Mouse (Mus musculus) adrenal gland, postnatal 14 days (tissue): Measurements from ENCODE around the gene Sapcd1. TPM values are rescaled to one million over a fixed set of nuclear protein-coding genes. Genes with fewer than 3 reads are reported as not detected.
"Not testable (repeated sequence)": the region's sequence is repeated elsewhere in the genome, so short reads cannot be mapped to it uniquely, and the experiment has no call there.

Experiments used
- DNase-seq: peaks from one replicate; pipeline ENCODE4 v3.0.0; 2021; ENCODE audit warnings: mixed read lengths
- total RNA-seq: library from RNA; stranded (reverse); gene quantifications from 2 replicates; pipeline ENCODE4 v1.2.3, GENCODE M21; 2021

Gene Sapcd1
- total RNA-seq, 1 experiment from 2014 or later, result 1.3 TPM

DNA sequence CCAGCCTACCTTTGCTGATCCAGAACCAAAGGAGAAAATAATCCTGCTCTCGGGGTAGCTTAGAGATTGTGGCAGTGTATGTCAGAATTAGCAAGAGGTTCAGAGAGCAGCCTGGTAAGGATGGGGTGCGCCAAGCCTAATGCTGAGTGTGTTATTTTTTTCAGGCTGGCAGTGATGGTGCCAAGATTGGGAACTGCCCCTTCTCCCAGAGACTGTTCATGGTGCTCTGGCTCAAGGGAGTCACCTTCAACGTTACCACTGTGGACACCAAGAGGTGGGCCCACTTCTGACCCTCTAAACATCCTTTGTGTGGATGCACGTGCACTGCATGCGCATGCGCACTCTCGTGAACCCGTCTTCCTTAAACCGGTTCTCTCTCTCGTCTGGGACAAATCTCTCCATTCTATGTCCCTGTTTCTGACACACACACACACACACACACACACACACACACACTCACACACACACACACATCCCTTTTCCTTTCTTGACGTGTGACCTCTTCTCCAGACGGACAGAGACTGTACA lies 24.5 kb upstream of the Sapcd1 start:
- no peak for DNase-seq

DNA sequence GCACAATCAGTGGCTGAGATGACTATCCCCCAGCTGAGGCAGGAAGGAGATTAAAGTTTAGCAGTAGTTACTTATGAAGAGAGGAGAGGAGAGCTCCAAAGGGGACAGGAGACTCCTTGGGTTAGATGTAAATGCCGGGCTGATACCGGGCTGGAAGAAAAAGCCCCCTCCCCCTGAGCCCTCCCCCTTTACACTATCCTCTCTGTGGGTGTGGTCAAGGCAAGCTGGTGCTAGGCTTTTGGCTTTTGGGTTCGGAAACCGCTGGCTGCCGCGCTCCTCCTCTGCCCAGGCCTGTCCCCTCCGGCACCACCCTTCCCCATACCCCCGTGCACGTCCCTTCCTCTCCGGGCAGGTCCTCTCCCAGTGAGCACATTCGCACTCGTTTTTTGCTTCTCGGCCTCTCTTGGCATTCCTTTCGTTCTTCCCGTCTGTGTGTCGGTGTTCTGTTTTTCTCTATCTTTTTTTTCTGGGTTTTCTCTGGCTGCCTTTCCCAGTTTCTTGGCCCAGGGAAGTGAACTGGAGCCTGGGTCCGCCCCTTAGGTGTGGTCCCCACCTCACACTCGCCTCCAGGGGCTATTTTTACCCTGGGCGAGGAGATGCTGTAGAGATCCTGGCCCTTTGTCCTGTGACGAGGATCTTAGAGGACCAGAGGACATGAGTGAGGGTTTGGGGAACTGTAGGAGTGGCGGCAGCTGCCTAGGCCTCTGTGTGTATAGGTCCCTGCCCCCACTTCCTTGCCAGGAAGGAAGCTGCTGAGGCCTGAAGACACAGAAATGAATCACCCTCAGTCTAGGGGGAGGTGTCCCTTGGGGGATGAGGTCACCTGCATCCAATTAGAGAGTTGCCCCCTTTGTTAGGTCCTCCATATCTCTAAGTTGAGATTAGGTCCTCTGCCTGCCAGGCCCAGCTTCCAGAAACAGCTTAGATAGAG lies 23.6 kb upstream of the Sapcd1 start:
- DNase-seq, result peak; percentile 86

DNA sequence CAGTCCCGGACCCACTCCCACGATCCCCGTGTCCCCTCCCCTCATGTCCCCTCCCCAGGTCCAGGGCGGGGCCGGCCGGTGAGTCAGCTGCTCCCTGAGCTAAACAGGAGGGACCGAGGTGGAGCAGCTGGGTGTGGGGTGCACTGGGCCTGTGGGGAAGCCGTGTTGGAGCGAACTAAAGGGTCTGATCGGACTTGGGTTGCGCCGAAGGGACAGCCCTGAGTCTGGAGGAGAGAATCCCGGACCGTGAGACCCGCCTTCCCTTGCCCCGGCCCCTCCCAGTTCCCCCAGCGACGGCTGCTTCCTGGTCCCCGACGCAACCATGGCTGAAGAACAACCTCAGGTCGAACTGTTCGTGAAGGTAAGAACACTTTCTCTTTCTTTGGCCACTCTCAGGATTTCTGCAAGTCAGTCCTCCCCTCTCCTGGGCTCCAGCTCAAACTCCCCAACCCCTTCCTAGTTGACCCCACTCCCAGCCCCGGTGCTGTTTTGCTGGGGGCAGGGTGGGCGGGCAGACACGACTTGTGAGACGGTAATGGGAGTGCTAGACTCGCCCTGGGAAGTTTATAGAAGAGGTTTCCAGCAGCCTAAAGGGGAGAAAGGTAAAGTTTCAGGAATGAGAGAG lies 22.4 kb upstream of the Sapcd1 start:
- peak; percentile 89 for DNase-seq

DNA sequence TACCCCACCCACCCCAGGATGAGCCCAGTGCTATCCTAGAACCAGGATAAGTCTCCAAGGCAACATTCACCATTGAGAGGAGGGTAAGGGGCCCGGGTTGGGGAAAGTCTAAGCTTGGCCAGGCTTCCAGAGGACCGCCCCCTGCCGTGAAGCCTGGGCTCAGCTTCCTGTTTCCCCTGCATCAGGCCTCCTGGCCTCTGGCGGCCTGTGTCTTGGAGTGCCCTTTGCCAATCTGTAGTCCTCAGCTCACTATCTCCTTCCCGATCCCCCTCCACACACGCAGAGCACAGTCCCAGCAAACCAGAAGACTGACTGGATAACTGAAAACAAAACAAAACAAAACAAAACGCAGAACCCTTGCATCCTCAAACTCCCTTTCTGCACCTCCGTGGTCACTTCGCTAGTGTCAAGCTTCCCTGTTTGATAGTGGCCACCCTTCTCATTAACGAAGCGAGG lies 21.8 kb upstream of the Sapcd1 start, which contains the start of gene Clic1:
Gene Clic1 (plus strand): TSS at position 406 of the 456 bp plus-strand sequence.
- DNase-seq, result peak; percentile 78

DNA sequence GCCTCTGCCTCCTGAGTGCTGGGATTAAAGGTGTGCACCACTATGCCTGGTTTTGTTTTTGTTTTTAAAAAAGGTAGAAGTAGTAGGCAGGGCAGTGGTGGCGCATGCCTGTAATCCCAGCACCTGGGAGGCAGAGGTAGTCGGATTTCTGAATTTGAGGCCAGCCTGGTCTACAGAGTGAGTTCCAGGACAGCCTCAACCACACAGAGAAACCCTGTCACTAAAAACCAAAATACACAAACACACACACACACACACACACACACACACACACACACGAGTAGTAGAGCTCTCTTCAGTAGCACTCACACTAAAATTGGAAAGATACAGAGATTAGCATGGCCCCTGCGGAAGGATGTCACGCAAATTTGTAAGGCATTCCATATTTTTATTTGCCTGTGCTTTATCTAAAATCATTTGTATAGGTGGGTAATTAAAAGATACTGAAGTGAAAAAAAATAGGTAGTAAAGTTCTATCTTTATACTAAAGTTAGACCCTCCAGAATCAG lies 21.2 kb upstream of the Sapcd1 start:
- no peak for DNase-seq

DNA sequence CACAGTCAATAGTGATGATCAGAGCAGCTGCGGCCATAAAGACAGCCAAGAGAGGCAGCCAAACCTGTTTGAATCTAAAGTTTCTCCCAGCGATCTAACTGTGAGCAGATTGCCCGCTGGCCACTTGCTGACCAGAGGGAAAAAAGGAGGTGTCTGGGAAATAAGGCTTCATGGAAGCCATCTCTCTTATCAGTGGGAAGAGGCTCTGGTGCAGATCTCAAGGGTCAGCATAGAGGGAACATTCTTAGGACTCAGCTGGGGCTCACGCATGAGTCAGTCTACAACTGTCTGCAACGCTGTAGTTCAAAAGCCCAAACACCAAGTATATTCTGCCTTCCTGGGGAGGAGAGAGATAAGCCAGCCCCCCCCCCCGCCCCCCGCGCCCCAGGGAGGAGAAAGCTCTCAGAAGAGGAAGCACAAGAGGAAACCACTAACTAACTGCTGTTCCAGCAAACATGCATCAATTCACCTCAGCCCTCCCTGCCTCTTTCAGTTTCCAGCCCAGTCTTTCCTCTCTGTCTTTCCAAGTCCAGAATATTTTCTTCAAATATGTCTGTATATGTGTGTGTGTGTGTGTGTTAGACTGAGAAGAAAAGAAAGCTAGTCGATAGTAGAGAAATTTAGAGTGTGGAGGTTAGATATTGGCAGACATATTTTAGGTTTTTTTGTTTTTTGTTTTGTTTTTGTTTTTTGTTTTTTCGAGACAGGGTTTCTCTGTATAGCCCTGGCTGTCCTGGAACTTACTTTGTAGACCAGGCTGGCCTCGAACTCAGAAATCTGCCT lies 20.5 kb upstream of the Sapcd1 start:
- peak; percentile 23 for DNase-seq

DNA sequence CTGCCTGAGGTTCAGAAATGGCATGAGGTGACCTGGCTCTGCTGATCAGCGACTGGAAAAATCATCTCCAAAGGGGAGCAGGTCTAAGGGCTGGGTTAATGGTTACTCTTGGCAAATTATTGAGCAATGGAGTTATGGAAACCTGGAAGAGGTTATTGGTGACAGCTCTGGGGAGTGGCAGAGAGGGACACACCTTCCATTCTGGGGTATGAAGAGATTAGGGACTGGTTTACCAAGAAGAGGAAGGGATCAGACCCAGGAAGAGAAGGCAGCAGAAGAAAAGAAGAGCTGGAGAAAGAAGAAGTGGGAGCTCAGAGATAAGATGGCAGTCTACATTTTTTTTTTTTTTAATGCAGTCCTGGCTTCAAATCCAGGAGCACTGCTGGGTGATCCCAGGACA lies 19.9 kb upstream of the Sapcd1 start:
- DNase-seq, result peak; percentile 2

DNA sequence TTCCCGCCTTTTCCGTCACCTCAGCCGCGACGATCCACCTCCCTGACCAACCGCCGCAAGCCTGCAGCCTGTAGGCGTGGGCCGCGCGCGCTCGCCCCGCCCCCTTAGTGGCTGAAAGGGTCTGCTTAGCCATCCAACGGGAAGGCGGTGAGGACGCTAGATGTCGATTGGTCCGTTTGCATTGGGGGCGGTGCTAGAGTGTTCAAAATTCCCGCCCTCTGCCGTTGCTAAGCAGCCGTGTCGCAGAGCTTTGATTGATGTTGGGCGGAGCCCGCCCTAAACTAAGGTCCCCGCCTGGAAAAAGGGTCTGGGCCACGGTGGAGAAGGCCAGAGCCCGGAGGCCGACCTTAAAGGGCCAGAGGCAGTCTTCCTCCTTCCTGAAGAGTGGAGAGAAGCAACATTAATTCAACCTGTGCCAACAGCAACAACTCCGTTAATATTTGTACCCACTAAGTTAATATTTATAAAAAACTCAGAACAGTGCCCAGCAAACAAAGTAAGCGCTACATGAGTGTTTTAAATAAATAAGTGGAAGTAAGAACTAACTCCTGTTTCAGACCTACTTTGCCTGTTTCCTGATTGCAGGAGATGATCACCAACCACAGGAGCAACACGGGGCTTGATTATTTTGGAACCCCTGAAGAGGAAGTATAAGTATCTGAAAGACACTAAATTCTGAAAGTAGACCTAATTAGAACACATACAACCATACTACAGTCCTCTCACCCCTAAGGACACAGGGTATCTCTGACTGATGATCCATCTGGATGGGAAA lies 19.1 kb upstream of the Sapcd1 start, which contains the start of gene Msh5:
Gene Msh5 (minus strand): TSS at position 65 of the 775 bp plus-strand sequence.
- DNase-seq, result peak; percentile 98

DNA sequence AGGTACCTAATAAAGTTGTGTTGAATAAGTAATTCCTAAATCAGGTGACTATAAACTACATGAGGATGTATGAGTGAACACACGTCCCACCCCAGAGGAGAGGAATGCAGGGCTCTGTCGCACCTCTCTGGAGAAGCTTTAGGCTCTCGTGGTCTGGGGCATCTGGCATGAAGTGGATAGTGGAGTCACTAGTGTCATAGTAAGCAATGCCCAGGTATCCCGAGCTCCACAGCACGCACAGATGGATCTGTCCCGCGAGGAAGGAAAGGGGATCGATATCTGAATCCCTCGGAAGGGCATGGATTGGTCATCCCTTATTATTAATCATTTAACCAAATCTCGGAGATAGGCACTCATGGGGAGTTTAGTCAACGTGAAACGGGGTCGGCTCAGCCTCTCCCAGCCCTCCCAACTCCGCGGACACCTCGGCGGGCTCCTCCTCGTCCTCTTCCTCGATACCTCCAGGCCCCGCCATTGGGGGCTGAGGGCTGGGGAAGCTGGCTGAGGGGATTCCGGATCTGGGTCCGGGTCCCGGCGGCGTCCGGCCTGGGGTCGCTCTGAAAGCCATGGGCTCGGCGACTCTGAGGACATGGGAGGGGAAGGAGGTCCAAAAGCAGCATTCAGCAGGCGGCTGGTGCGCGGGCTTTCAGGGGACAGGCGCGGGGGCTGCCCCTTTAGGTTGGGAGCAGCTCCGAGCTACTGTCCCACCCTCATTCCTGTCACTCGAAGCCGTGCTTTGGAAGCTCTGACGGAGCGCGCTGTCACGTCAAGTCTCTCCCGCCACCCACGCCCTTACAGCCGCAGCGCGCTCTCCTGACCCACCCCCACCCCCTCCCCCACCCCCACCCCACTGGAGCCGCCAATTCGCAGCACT lies 18.2 kb upstream of the Sapcd1 start:
- peak; percentile 3 for DNase-seq

DNA sequence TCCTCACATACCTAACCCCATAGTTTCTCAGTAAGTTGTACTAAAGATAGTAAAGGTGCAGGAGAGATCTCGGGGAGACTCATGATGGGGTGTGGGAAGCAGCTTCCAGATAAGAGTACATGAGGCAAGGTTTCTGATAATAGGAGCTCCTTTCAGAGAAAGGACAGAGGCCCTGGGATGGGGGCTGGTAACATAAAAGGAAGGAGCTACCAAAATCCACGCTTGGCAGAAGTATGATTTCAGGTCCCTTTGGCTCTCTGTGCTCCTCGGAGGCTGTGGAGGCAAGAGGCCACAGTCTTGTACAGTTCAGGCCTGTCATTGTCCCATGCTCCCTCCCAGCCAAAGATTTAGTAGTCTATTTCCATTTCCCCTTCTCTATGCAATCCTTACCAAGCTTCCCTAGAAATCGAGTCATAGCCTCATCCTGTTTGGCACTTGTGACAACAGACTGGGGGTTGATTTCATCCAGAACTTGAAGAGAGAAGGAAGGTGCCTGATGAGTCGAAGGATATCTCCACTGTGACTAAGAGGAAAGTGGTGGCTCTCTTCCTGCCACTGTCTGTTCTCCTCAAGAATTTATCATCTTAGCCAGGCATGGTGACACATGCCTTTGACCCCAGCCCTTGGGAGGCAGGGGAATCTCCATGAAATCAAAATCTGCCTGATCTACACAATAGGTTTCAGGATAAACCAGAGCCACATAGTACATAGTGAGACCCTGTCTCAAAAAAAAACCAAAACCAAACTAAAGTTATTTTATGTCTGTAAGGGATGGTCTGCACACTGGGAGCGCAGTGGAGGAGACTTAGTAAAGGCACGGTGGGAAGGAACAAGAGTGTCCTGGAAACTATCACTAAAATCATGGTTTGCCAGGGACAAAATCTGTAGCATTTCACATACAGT lies 17.3 kb upstream of the Sapcd1 start:
- peak; percentile 7 for DNase-seq

DNA sequence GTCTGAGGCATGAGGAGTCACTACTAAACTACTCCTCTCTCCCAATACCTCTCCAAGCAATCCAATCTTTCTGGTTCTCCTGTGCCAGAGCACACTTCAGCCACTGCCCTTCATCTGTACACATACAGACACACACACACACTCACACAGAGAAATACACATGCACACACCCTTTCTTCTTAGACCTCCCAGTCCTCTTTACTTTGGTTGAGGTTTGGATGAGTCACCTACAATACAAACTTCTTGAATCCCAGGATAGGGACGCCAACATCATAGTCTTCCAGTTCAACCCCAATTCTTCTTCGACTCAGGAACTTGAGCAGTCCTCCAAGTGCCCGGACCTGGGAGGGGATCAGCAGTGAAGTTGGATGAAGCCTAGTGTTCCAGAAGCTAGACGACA lies 16.0 kb upstream of the Sapcd1 start:
- DNase-seq, result no peak

DNA sequence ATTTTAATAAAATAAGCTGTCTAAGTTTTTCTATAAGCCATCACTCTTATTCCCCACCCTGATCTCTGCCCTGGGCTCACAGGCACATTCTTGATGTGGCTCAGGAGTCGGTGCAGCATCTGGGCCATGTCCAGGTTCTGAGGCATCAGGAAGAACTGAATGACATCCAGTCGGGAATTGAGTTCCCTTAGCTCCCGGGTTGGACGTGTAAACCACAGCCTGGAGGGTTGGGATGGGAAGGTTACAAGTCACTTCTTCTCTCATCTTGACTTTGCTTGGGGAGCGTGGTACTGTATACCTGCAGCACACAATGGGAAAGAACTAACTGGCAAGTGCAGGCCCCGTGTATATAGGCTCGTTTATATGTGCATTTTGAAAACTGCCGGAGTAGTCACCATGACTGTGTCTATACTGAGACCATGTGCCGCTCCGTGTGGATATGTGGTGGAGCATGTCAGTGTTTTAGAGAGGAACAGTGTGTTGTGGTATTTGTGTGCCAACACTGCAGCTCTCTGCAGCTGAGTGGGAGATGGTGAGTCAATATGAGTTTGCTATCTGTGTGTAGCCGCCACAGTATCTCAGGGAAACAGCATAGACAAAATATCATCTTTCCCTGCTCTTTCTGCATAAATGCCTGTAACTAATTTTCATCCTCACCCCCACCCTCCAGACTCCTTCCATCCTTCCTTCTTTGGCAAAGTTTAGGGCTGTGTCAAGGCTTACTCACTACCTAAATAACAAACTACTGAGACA lies 11.5 kb upstream of the Sapcd1 start:
- no peak for DNase-seq

DNA sequence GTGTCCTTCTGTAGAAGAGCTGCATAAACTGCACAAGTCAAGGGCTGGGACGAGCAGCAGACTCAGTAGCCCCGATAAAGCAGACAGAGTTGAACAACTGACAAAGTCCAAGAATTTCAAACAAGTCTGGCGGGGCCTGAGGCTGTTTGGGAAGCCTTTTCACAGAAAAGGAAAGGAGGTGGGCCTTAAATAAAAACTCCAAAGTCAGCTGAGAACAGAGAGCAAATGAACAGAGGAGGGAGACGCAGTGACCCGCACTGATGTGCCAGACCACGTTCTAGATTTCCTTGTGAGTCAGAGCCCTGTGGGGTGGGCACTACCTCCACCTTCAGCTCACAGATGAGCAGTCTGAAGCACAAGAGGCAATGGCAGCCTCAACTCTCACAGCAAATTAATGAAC lies 7.1 kb upstream of the Sapcd1 start:
- peak; percentile 3 for DNase-seq

DNA sequence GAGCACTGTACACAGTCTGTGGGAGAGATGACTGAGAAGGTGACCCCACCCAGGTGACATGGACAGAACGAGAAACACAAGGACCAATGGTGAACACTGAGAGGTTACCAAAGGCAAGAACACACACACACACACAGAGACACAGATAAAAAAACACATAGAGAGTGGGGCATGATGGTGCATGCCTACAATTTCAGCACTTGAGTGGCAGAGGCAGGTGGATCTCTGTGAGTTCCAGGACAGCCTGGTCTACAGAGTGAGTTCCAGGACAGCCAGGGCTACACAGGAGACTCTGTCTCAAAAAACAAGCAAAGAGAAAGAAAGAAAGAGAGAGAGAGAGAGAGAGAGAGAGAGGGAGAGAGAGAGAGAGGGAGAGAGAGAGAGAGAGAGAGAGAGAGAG lies 5.9 kb upstream of the Sapcd1 start:
- not testable (repeated sequence) for DNase-seq

DNA sequence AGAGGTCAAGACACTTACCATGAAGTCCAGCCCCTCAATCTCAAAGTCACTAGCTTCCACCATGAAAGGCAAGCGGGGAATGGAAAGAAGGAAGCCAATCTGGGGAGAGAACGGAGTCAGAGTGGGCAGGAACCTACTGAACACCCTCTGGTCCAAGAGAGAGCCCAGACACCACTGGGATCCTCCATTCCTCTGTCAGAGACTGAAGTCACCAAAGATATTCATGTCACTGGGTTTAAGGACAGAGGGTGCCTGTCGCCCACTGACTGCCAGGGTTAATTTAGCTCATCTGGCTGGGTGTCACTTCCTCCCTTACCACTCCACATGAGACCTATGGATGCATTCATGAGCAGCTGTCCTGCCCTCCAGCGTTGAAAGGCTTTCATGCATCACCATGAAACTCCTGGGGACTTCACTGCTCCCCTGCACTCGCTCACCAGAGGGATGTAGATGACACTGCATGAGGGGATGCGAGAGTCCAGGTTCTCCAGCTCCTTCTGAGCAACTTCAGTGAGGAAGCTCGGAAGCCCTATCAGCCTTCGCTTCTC lies 4.6 kb upstream of the Sapcd1 start:
- no peak for DNase-seq

DNA sequence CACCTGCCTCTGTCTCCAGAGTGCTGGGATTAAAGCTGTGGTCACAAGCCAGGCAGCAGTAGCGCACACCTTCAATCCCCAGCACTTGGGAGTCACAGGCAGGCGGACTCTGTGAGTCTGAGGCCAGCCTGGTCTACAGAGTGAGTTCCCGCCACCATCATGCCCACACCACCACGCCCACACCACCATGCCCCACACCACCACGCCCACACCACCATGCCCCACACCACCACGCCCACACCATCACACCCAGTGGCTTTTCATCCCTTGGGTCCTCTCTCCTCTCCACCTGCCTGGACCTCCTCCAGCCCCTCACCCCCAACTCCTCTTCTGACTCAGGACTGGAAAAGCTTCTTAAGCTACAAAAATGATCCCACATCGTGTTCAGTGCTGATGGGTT lies 4.1 kb upstream of the Sapcd1 start:
- peak; percentile 3 for DNase-seq

DNA sequence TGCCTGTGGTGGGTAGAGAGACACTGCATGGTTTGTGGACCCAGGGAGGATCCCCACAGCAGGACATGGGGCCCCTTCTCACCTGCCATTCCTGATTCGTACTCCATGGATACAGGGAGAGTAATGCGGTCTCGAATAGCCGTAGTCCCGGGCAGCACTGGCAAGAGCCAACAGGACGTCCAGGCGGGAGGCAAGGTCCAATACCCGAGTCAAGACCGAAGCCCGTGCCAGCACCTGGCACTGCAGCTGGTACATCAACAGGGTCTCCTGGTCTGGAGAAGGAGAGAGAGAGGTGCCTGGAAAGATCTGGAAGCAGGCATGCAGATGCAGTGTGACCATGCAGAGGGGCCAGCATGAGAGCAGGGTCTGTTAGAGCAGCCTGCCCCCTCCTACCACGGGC lies 3.5 kb upstream of the Sapcd1 start:
- peak; percentile 2 for DNase-seq
